Mouse (Mus musculus) bone marrow, adult 2 months (tissue): ENCODE measurements around the gene Cops4. TPM values are rescaled to one million over a fixed set of nuclear protein-coding genes. Genes with fewer than 3 reads are reported as not detected.

Source experiments
- H3K27ac ChIP-seq: fragments of 200-500 bp; 2 replicates; pipeline ENCODE4 v1.5.1; 2012; ENCODE audit warnings: low read depth, mild to moderate bottlenecking, control low read depth, inconsistent platforms, low read length; ENCODE audit not compliant: control insufficient read depth, poor library complexity, insufficient read depth
- H3K4me1 ChIP-seq: fragments of 200-500 bp; 2 replicates; pipeline ENCODE4 v1.6.1; 2011; ENCODE audit warnings: low read length; ENCODE audit not compliant: control insufficient read depth, insufficient read depth
- H3K4me3 ChIP-seq: fragments of 200-500 bp; replicated peaks from 2 replicates; pipeline ENCODE3; 2011; ENCODE audit warnings: mild to moderate bottlenecking, low read depth, low read length, control low read depth; ENCODE audit not compliant: control insufficient read depth
- CTCF ChIP-seq: fragments of 200-500 bp; IDR thresholded peaks from 2 replicates; pipeline ENCODE4 v1.5.1; 2011; ENCODE audit warnings: low read length, control low read depth; ENCODE audit not compliant: control insufficient read depth, insufficient read depth
- POLR2A ChIP-seq: fragments of 200-500 bp; IDR thresholded peaks from 2 replicates; pipeline ENCODE4 v1.6.1; 2011; ENCODE audit warnings: low read depth, mild to moderate bottlenecking, control low read depth, low read length, borderline replicate concordance; ENCODE audit not compliant: control insufficient read depth
- WGBS: fragments of 180-500 bp; shearing (Covaris S2); methylation state at CpG from one replicate; pipeline ENCODE4 v1.1.7; 2018; 5-methylcytosine and 5-hydroxymethylcytosine counted together
- polyA plus RNA-seq: library from polyadenylated mRNA; stranded (reverse); fragments of >200 nt; gene quantifications from 2 replicates; pipeline ENCODE4 v1.2.4, GENCODE M21; 2011; ENCODE audit warnings: low replicate concordance; ENCODE audit not compliant: missing spikeins, insufficient read depth, insufficient read length

The Cops4 gene
- polyA plus RNA-seq, 1 experiment: 45.5 TPM

GRCm38 (mm10) chr5:100498436-100499180 is 19.5 kb upstream of the Cops4 start:
- peak; percentile 49; the same call in 1 of the 2 replicates for TF ChIP-seq POLR2A
- TF ChIP-seq CTCF: 0 out of 2 replicates have a peak, but pooled peaks have one; percentile 13
- no peaks in the 10 kb centered on the region for H3K4me1 ChIP-seq
- WGBS: under 1% methylated on average over 46 of the region's 46 CpGs
- peak overlapping the region; percentile 81 for H3K27ac ChIP-seq
- peak overlapping the region; percentile 83 for H3K4me3 ChIP-seq

- Histone ChIP-seq H3K4me1 (no peaks in the 10 kb centered on the region), H3K4me3 (peak overlapping the region; percentile 69), H3K27ac (no peak overlapping the region)
- TF ChIP-seq POLR2A: no peak
- no peak for TF ChIP-seq CTCF
- WGBS: 9% methylated on average over 2 of the region's 2 CpGs
Measured at GRCm38 (mm10) chr5:100499243-100499642, 18.9 kb upstream of the Cops4 start.

GRCm38 (mm10) chr5:100499831-100500304 is 18.2 kb upstream of the Cops4 start:
- WGBS: under 1% methylated on average over 40 of the region's 41 CpGs
- no peaks in the 10 kb centered on the region for H3K4me1 ChIP-seq
- TF ChIP-seq POLR2A (no peak), CTCF (no peak)
- peak overlapping the region; percentile 79 for H3K27ac ChIP-seq
- peak overlapping the region; percentile 69 for H3K4me3 ChIP-seq

GRCm38 (mm10) chr5:100500458-100500961 is 17.6 kb upstream of the Cops4 start, which contains the start of gene Lin54:
Lin54 (minus strand) TSS chr5:100500639.
- H3K4me3 ChIP-seq: peak within 1 kb of the TSS; percentile 69
- H3K27ac ChIP-seq: peak within 1 kb of the TSS; percentile 79
- TF ChIP-seq POLR2A (peak; percentile 23; the same call in 1 of the 2 replicates), CTCF (no peak)
- H3K4me1 ChIP-seq: no peaks in the 10 kb centered on the region
- 4% methylated on average over 44 of the region's 60 CpGs for WGBS

GRCm38 (mm10) chr5:100501267-100501666 is 16.8 kb upstream of the Cops4 start:
- Histone ChIP-seq H3K4me3 (no peak overlapping the region), H3K27ac (no peak overlapping the region), H3K4me1 (no peaks in the 10 kb centered on the region)
- TF ChIP-seq CTCF (no peak), POLR2A (no peak)
- WGBS: 17% methylated on average over 4 of the region's 4 CpGs

- WGBS: 15% methylated on average over 11 of the region's 11 CpGs
Measured at GRCm38 (mm10) chr5:100509247-100509646, 8.9 kb upstream of the Cops4 start.

GRCm38 (mm10) chr5:100512576-100512975 is 5.5 kb upstream of the Cops4 start:
- no peak for TF ChIP-seq POLR2A
- no peak for TF ChIP-seq CTCF
- H3K4me3 ChIP-seq: no peak overlapping the region
- peaks cover 1% of the 10 kb centered on the region; the same call in 1 of the 2 replicates for H3K4me1 ChIP-seq
- no peak overlapping the region for H3K27ac ChIP-seq

More at GRCm38 (mm10) chr5:100509247-100509646, 8.9 kb upstream of the Cops4 start:
- Histone ChIP-seq H3K27ac (no peak overlapping the region), H3K4me1 (peaks cover 1% of the 10 kb centered on the region; the same call in 1 of the 2 replicates), H3K4me3 (no peak overlapping the region)
- TF ChIP-seq CTCF (no peak), POLR2A (no peak)

GRCm38 (mm10) chr5:100519027-100519411 is 910 bp downstream of the Cops4 start:
- peak overlapping the region; percentile 85 for H3K4me3 ChIP-seq
- 6% methylated on average over 5 of the region's 5 CpGs for WGBS
- H3K27ac ChIP-seq: no peak overlapping the region
- no peaks in the 10 kb centered on the region; the same call in 1 of the 2 replicates for H3K4me1 ChIP-seq
- TF ChIP-seq POLR2A (no peak), CTCF (no peak)

- H3K4me3 ChIP-seq: no peak overlapping the region
- 80% methylated on average over 2 of the region's 2 CpGs for WGBS
Measured at GRCm38 (mm10) chr5:100520223-100520622, 2.1 kb downstream of the Cops4 start.

More at GRCm38 (mm10) chr5:100520223-100520622, 2.1 kb downstream of the Cops4 start:
- H3K27ac ChIP-seq: no peak overlapping the region
- H3K4me1 ChIP-seq: no peaks in the 10 kb centered on the region; the same call in 1 of the 2 replicates
- TF ChIP-seq POLR2A (no peak), CTCF (no peak)
